Mouse (Mus musculus): ENCODE measurements around the gene Pkn1. TPM values are rescaled to one million over a fixed set of nuclear protein-coding genes. Genes with fewer than 3 reads are reported as not detected.

Gene Pkn1
- total RNA-seq, 2 experiments from 2014 or later: 60.9 to 65.6 TPM

- no peak for DNase-seq (ENCODE audit: extremely low spot score in 1 of 2, low spot score in 2 of 2)
- peak overlapping the region; percentile 97 for H3K4me3 ChIP-seq
- H3K27ac ChIP-seq: peak overlapping the region; percentile 97
- no peak for TF ChIP-seq CTCF (IDR thresholded peaks at IDR 0.05)
- intact Hi-C loops (cut with DNase I): loop anchor here (2.0 kb wide), 2 partner anchors 25 to 37 kb away; no protein-coding TSS in a partner anchor
Measured at GRCm38 (mm10) chr8:83699566-83699965, 587 bp upstream of the Pkn1 start.

- Histone ChIP-seq H3K27ac (peak overlapping the region; percentile 97), H3K4me3 (peak overlapping the region; percentile 97)
- no peak for TF ChIP-seq CTCF (IDR thresholded peaks at IDR 0.05)
- intact Hi-C loops (cut with DNase I): loop anchor here (2.0 kb wide), 2 partner anchors 23 to 35 kb away; no protein-coding TSS in a partner anchor
- DNase-seq (ENCODE audit: extremely low spot score in 1 of 2, low spot score in 2 of 2): peak in 1 of 2 experiments; percentile 46
Measured at GRCm38 (mm10) chr8:83698291-83698660, 703 bp downstream of the Pkn1 start.

GRCm38 (mm10) chr8:83697374-83698220, 1.4 kb downstream of the Pkn1 start:
- Histone ChIP-seq H3K4me3 (peak overlapping the region; percentile 97), H3K27ac (peak overlapping the region; percentile 97)
- intact Hi-C loops (cut with DNase I): loop anchor here (2.0 kb wide), 2 partner anchors 23 to 35 kb away; no protein-coding TSS in a partner anchor
- no peak for DNase-seq (ENCODE audit: extremely low spot score in 1 of 2, low spot score in 2 of 2)
- no peak for TF ChIP-seq CTCF (IDR thresholded peaks at IDR 0.05)

- Histone ChIP-seq H3K27ac (peak overlapping the region; percentile 50), H3K4me3 (no peak overlapping the region)
- no peak for TF ChIP-seq CTCF (IDR thresholded peaks at IDR 0.05)
- no peak for DNase-seq (ENCODE audit: extremely low spot score in 1 of 2, low spot score in 2 of 2)
- intact Hi-C loops (cut with DNase I): no loop called here
Measured at GRCm38 (mm10) chr8:83695351-83696106, 3.5 kb downstream of the Pkn1 start.

- no peak for TF ChIP-seq CTCF (IDR thresholded peaks at IDR 0.05)
- no peak for DNase-seq (ENCODE audit: extremely low spot score in 1 of 2, low spot score in 2 of 2)
- intact Hi-C loops (cut with DNase I): no loop called here
- Histone ChIP-seq H3K27ac (peak overlapping the region; percentile 84), H3K4me3 (no peak overlapping the region)
Measured at GRCm38 (mm10) chr8:83694369-83695160, 4.4 kb downstream of the Pkn1 start.

GRCm38 (mm10) chr8:83693609-83694236, 5.3 kb downstream of the Pkn1 start:
- Histone ChIP-seq H3K27ac (peak overlapping the region; percentile 84), H3K4me3 (no peak overlapping the region)
- intact Hi-C loops (cut with DNase I): no loop called here
- DNase-seq (ENCODE audit: extremely low spot score in 1 of 2, low spot score in 2 of 2): no peak
- no peak for TF ChIP-seq CTCF (IDR thresholded peaks at IDR 0.05)

GRCm38 (mm10) chr8:83689264-83689663, 9.7 kb downstream of the Pkn1 start:
- DNase-seq (ENCODE audit: extremely low spot score in 1 of 2, low spot score in 2 of 2): no peak
- intact Hi-C loops (cut with DNase I): no loop called here
- H3K27ac ChIP-seq: peak overlapping the region; percentile 59; the same call in 1 of the 2 replicates
- TF ChIP-seq CTCF (IDR thresholded peaks at IDR 0.05): no peak
- H3K4me3 ChIP-seq: no peak overlapping the region

- no peak overlapping the region for H3K4me3 ChIP-seq
- intact Hi-C loops (cut with DNase I): no loop called here
Measured at GRCm38 (mm10) chr8:83684517-83684916, 14.5 kb downstream of the Pkn1 start.

GRCm38 (mm10) chr8:83681099-83681498, 17.9 kb downstream of the Pkn1 start:
- DNase-seq (ENCODE audit: extremely low spot score in 1 of 2, low spot score in 2 of 2): no peak
- Histone ChIP-seq H3K4me3 (no peak overlapping the region), H3K27ac (no peak overlapping the region; the same call in 1 of the 2 replicates)
- intact Hi-C loops (cut with DNase I): no loop called here
- TF ChIP-seq CTCF (IDR thresholded peaks at IDR 0.05): no peak

More at GRCm38 (mm10) chr8:83684517-83684916, 14.5 kb downstream of the Pkn1 start:
- no peak overlapping the region for H3K27ac ChIP-seq
- DNase-seq (ENCODE audit: extremely low spot score in 1 of 2, low spot score in 2 of 2): no peak
- no peak for TF ChIP-seq CTCF (IDR thresholded peaks at IDR 0.05)

GRCm38 (mm10) chr8:83680603-83681002, 18.4 kb downstream of the Pkn1 start:
- DNase-seq (ENCODE audit: extremely low spot score in 1 of 2, low spot score in 2 of 2): no peak
- intact Hi-C loops (cut with DNase I): no loop called here
- H3K4me3 ChIP-seq: no peak overlapping the region
- no peak for TF ChIP-seq CTCF (IDR thresholded peaks at IDR 0.05)
- H3K27ac ChIP-seq: peak overlapping the region; percentile 42

GRCm38 (mm10) chr8:83679866-83680265, 19.1 kb downstream of the Pkn1 start:
- DNase-seq (ENCODE audit: extremely low spot score in 1 of 2, low spot score in 2 of 2): no peak
- intact Hi-C loops (cut with DNase I): no loop called here
- peak overlapping the region; percentile 42 for H3K27ac ChIP-seq
- H3K4me3 ChIP-seq: no peak overlapping the region
- no peak for TF ChIP-seq CTCF (IDR thresholded peaks at IDR 0.05)
